Mouse (Mus musculus) liver, postnatal 0 days (tissue): Measurements from ENCODE around the gene Stk19. TPM values are rescaled to one million over a fixed set of nuclear protein-coding genes. Genes with fewer than 3 reads are reported as not detected.

Experiments
- ATAC-seq: fragments of 200-750 bp; cut with Nextera tagmentation; 2 replicates; pipeline ENCODE4 v1.8.0; 2017; ENCODE audit warnings: mild to moderate bottlenecking, moderate library complexity
- DNase-seq: peaks from one replicate; pipeline ENCODE4 v3.0.0-alpha.2; 2016
- H3K27ac ChIP-seq: fragments of 300-500 bp; sonication (generic); 2 replicates; pipeline ENCODE4 v1.5.1; 2014; ENCODE audit warnings: antibody characterized with exemption, moderate library complexity, mild to moderate bottlenecking, low read depth
- H3K27me3 ChIP-seq: fragments of 300-500 bp; sonication (generic); 2 replicates; pipeline ENCODE4 v1.6.1; 2014; ENCODE audit warnings: low read length, control low read depth, mixed read lengths; ENCODE audit not compliant: insufficient read depth
- H3K36me3 ChIP-seq: fragments of 300-500 bp; sonication (generic); replicated peaks from 2 replicates; pipeline ENCODE4 v1.6.1; 2014; ENCODE audit warnings: mild to moderate bottlenecking, control low read depth, low read length, moderate library complexity, mixed read lengths; ENCODE audit not compliant: insufficient read depth
- H3K4me1 ChIP-seq: fragments of 300-500 bp; sonication (generic); 2 replicates; pipeline ENCODE4 v1.6.1; 2014; ENCODE audit warnings: antibody characterized with exemption, mild to moderate bottlenecking, control low read depth; ENCODE audit not compliant: insufficient read depth
- H3K4me2 ChIP-seq: fragments of 300-500 bp; sonication (generic); 2 replicates; pipeline ENCODE4 v1.6.1; 2014; ENCODE audit warnings: low read depth, mild to moderate bottlenecking, low read length, moderate library complexity, mixed read lengths
- H3K4me3 ChIP-seq: fragments of 300-500 bp; sonication (generic); 2 replicates; pipeline ENCODE4 v1.5.1; 2014; ENCODE audit warnings: low read depth, low read length
- H3K9ac ChIP-seq: fragments of 300-500 bp; sonication (generic); replicated peaks from 2 replicates; pipeline ENCODE4 v1.6.1; 2014; ENCODE audit warnings: mild to moderate bottlenecking, moderate library complexity
- H3K9me3 ChIP-seq: fragments of 300-500 bp; sonication (generic); 2 replicates; pipeline ENCODE4 v1.6.1; 2016; ENCODE audit warnings: mild to moderate bottlenecking, control low read depth, low read length, mixed read lengths
- CTCF ChIP-seq: sonication (generic); IDR thresholded peaks from 2 replicates; pipeline ENCODE4 v1.5.1; 2016; ENCODE audit warnings: antibody characterized with exemption, low read depth
- EP300 ChIP-seq: IDR thresholded peaks from 2 replicates; pipeline ENCODE4 v1.6.1; 2016; ENCODE audit warnings: antibody characterized with exemption, low read depth, mild to moderate bottlenecking
- WGBS: fragments of 180-500 bp; shearing (Covaris S2); extraction: QIAGEN DNeasy Blood & Tissue Kit; methylation state at CpG from one replicate; pipeline ENCODE4 v1.1.7; 2014; ENCODE audit not compliant: insufficient replicate concordance; 5-methylcytosine and 5-hydroxymethylcytosine counted together
- polyA plus RNA-seq: library from polyadenylated mRNA; unstranded; fragments of >200 nt; fragmentation: Nextera tagmentation; extraction: Ambion mirVana; gene quantifications from 2 replicates; pipeline ENCODE4 v1.2.1, GENCODE M21; 2015

The Stk19 gene
- polyA plus RNA-seq, 1 experiment from 2014 or later: 13.1 TPM

DNA sequence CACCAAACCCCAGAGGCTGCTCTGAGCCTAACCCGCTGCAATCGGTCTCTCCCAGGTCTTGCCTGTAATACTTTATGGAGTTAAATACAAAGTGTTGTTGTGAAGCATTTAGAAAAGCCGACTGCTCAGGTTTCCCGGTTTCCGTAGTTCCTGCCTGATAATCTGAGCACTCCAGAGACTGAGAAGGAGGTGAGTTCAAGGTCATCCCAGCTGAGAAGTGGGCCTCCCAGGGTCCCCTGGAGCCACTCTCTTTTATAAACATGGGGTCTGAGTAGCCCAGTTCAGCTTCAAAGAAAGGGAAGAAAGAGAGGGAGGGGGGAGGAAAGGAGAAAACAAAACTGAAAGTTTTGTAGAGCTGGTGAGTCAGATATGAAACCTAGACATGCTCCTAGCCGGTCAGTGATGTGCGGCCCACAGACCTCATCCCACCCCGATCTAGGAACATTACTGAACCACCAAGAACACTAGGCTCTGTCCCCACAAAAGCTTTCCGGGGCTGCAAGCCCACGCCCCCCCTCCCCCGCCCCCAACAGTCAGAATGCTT lies 42.7 kb upstream of the Stk19 start, which contains the start of gene Zbtb12:
TSS of gene Zbtb12 (plus strand) at position 148 of the 544 bp plus-strand sequence.
- Histone ChIP-seq H3K9ac (no peak within 1 kb of the TSS), H3K9me3 (no peaks in the 10 kb centered on the region), H3K27me3 (no peaks in the 10 kb centered on the region), H3K4me2 (peak within 1 kb of the TSS; percentile 27; the same call in 1 of the 2 replicates), H3K4me1 (peaks cover 8% of the 10 kb centered on the region), H3K4me3 (no peak within 1 kb of the TSS), H3K27ac (no peak within 1 kb of the TSS), H3K36me3 (no peaks in the 10 kb centered on the region)
- WGBS: 60% methylated on average over 11 of the region's 11 CpGs
- ATAC-seq (no peak), DNase-seq (peak; percentile 11)
- TF ChIP-seq EP300: no peak
- TF ChIP-seq CTCF: no peak

DNA sequence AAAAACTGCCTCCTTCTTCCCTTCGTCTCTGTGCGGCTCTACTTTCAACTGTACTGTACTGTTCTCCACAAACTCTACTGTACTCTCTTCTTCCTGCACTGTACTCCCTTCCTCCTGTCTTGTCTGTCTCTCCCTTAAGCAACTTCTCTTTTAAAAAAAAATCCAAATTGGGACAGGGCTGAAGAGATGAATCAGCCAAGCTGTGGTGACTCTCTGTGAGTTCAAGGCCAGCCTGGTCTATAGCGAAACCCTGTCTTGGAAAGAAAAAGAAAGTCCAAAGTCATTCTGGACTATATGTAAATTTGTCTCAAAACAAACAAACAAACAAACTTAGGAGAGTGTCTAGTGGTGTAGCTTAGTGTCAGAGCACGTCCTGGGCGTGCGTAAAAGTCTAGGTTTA lies 37.6 kb upstream of the Stk19 start:
- Histone ChIP-seq H3K9me3 (no peaks in the 10 kb centered on the region), H3K4me1 (peaks cover 1% of the 10 kb centered on the region; the same call in 1 of the 2 replicates), H3K4me3 (no peak overlapping the region), H3K9ac (no peak overlapping the region), H3K27me3 (no peaks in the 10 kb centered on the region), H3K36me3 (no peaks in the 10 kb centered on the region; the same call in 1 of the 2 replicates), H3K4me2 (no peak overlapping the region), H3K27ac (no peak overlapping the region)
- ATAC-seq: no peak
- WGBS: 84% methylated on average over 6 of the region's 6 CpGs
- TF ChIP-seq EP300: no peak
- TF ChIP-seq CTCF: no peak
- DNase-seq: no peak

DNA sequence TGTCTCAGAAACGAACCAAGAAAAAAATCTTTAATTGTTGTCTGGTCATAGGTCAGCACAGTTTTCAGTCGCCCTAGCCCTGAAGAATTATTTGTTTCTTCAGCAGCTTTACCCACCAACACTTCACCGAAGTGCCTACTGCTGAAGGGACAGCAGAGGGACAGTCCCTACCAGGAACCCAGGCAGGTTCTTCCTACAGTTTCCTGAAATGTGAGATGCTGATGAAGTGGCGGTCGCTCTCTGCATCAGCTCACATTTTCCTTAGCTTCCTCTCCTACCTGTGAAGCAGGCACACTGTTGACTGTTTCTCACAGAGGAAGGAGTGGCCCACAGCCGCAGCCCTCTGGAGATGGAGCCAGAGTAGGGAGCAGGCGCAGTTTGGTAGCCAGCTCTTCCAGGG lies 29.2 kb upstream of the Stk19 start:
- Histone ChIP-seq H3K4me2 (no peak overlapping the region), H3K4me1 (peaks cover 8% of the 10 kb centered on the region; the same call in 1 of the 2 replicates), H3K27ac (no peak overlapping the region), H3K9me3 (no peaks in the 10 kb centered on the region), H3K27me3 (no peaks in the 10 kb centered on the region), H3K4me3 (no peak overlapping the region), H3K9ac (no peak overlapping the region), H3K36me3 (no peaks in the 10 kb centered on the region)
- WGBS: 55% methylated on average over 7 of the region's 7 CpGs
- ATAC-seq (no peak), DNase-seq (no peak)
- TF ChIP-seq EP300 (no peak), CTCF (no peak)

DNA sequence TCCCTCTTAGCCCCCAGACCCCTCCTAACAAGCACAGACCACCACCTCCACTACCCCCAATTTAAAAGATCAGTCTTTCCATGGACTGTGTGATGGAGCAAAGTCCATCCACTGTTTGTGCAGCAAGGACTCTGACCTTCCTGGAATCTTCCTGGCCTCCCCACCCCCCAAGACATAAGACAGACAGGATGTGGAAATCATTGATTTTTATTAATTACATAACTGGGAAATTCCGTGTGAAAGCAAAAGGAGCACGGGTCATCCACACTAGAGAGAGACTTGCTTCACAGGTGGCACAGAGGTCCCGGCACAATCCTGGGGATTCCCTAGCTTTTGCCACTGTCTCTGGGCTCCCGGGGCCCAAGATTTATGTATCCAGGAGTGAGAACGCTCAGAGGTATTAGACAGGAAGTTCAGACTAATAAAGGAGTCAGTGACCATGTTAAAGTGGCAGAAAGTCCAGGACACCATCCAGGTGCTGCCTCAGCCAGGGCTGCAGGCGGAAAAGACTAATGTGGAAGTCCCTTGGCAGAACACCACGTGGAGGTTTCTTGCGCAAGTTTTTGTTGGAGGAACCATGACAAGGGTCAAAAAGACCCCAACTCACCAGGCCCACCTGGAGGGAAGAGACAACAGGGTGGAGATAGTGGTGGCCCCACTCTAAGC lies 25.8 kb upstream of the Stk19 start, which contains the start of gene Cfb:
TSS of gene Cfb (minus strand) at position 103 of the 666 bp plus-strand sequence.
- peak within 1 kb of the TSS; percentile 63 for H3K4me2 ChIP-seq
- 34% methylated on average over 8 of the region's 8 CpGs for WGBS
- no peak for DNase-seq
- peak; percentile 80 for ATAC-seq
- TF ChIP-seq EP300: peak; percentile 59
- no peak for TF ChIP-seq CTCF
- H3K27me3 ChIP-seq: no peaks in the 10 kb centered on the region
- H3K27ac ChIP-seq: peak within 1 kb of the TSS; percentile 73
- H3K9me3 ChIP-seq: no peaks in the 10 kb centered on the region
- peaks cover 19% of the 10 kb centered on the region for H3K4me1 ChIP-seq
- peak within 1 kb of the TSS; percentile 51 for H3K4me3 ChIP-seq
- peak within 1 kb of the TSS; percentile 47 for H3K9ac ChIP-seq
- H3K36me3 ChIP-seq: peaks cover 11% of the 10 kb centered on the region

DNA sequence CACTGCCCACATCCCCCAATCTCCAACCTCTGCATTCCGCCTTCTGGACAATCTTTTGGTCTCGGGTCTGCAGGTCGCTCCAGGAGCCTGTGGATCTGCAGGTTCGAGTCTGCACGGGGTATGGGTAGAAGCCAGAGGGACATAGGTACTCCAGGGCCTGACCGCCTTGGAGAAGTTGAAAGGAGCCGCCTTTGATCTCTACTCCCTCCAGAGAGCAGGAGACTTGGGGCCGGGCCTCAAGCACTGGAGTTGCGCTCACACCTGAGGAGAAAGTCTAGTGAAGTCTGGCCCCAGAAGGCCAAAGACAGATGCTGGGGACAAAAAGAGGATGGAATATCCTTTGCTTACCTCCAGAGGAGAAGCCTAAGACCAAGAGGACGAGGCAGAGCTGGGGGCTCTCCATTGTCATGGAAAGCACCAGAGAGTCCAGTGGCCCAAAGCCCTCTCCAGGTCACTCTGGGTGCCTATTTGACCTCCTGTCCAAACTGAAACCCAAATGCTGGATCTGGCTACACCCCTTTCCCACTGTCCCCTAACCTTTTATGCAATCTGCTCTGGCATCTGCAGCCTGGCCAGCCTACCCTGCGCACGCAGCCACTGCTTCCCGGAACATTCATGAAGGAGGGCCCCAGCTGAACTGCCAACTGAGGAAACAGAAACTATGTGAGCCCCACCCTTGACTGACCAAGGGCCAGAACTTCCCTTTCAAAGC lies 25.1 kb upstream of the Stk19 start:
- H3K4me2 ChIP-seq: peak overlapping the region; percentile 63

DNA sequence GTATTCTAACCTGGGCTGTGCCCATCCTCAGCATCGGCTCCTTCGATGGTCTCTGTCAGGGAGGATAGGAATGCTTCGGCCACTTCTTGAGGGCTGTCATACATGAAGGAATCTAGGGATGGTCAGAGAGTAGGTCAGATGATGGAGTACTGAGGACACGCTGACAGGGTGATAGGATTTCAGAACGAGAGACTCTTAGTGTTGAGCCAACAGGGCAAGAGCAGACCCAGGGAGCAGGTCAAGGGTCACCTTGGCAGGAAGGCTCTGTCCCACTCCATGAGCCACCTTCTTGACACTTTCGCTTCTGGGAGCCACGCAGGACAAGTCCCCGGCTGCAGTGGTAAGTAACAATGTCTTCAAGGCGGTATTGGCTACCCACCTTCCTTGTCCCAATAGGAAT lies 23.8 kb upstream of the Stk19 start:
- 81% methylated on average over 9 of the region's 9 CpGs for WGBS
- Histone ChIP-seq H3K9ac (peak overlapping the region; percentile 22; the same call in 1 of the 2 replicates), H3K9me3 (no peaks in the 10 kb centered on the region), H3K27ac (no peak overlapping the region), H3K4me1 (peaks cover 19% of the 10 kb centered on the region), H3K36me3 (peaks cover 25% of the 10 kb centered on the region), H3K4me2 (peak overlapping the region; percentile 63), H3K27me3 (no peaks in the 10 kb centered on the region), H3K4me3 (peak overlapping the region; percentile 51)
- ATAC-seq (no peak), DNase-seq (peak; percentile 13)
- TF ChIP-seq EP300 (no peak), CTCF (no peak)

More for the DNA sequence above, 25.1 kb upstream of the Stk19 start:
- Histone ChIP-seq H3K9me3 (no peaks in the 10 kb centered on the region), H3K27me3 (no peaks in the 10 kb centered on the region), H3K4me1 (peaks cover 19% of the 10 kb centered on the region), H3K9ac (peak overlapping the region; percentile 47), H3K4me3 (peak overlapping the region; percentile 51), H3K27ac (peak overlapping the region; percentile 73), H3K36me3 (peaks cover 18% of the 10 kb centered on the region)
- 47% methylated on average over 13 of the region's 13 CpGs for WGBS
- DNase-seq: peak; percentile 76
- ATAC-seq: peak; percentile 91
- no peak for TF ChIP-seq CTCF
- no peak for TF ChIP-seq EP300
